Mouse (Mus musculus): Measurements from ENCODE around the gene Pgm5.

GRCm38 (mm10) chr19:24672366-24672960, 189.2 kb downstream of the Pgm5 start:
- TF ChIP-seq USF2 (IDR thresholded peaks at IDR 0.05; ENCODE audit: borderline replicate concordance in 1 of 2, insufficient read depth in 1 of 2, low read depth in 1 of 2, low read length in 2 of 2) = no peak
- no peak for TF ChIP-seq EP300 (IDR thresholded peaks at IDR 0.05; ENCODE audit: low read depth in 1 of 2, low read length in 2 of 2)
- no peak for TF ChIP-seq MEF2A (IDR thresholded peaks at IDR 0.05; ENCODE audit: extremely low read depth, insufficient replicate concordance, low read depth, low read length, poor library complexity, severe bottlenecking)
- TF ChIP-seq CTCF (IDR thresholded peaks at IDR 0.05 in 2 of 3, conservative IDR thresholded peaks at IDR 0.05 in 1 of 3; ENCODE audit: control insufficient read depth in 1 of 3, insufficient read depth in 1 of 3, low read depth in 2 of 3, low read length in 3 of 3, poor library complexity in 1 of 3, severe bottlenecking in 1 of 3) = no peak
- TF ChIP-seq ZC3H11A (IDR thresholded peaks at IDR 0.05; ENCODE audit: low read depth, low read length) = no peak
- TF ChIP-seq MYC (IDR thresholded peaks at IDR 0.05; ENCODE audit: low read depth, low read length) = no peak
- TF ChIP-seq POLR2A (IDR thresholded peaks at IDR 0.05; ENCODE audit: control insufficient read depth in 1 of 2, insufficient read depth in 1 of 2, low read depth in 1 of 2, low read length in 2 of 2, poor library complexity in 1 of 2) = no peak
- no peak for TF ChIP-seq NELFE (IDR thresholded peaks at IDR 0.05; ENCODE audit: low read depth, low read length)
- no peak for TF ChIP-seq GATA1 (IDR thresholded peaks at IDR 0.05; ENCODE audit: low read depth, low read length)
- TF ChIP-seq POLR2AphosphoS2 (IDR thresholded peaks at IDR 0.05; ENCODE audit: low read length) = no peak
- TF ChIP-seq MAFK (IDR thresholded peaks at IDR 0.05; ENCODE audit: borderline replicate concordance, low read depth, low read length) = no peak

Data from MEL (cell line).